Mouse (Mus musculus) megakaryocyte progenitor cell, adult 5-6 weeks (primary cell): Measurements from ENCODE around the gene Fam163b. TPM values are rescaled to one million over a fixed set of nuclear protein-coding genes. Genes with fewer than 3 reads are reported as not detected.

Source experiments
- ATAC-seq: replicated peaks from 2 replicates; pipeline ENCODE4 v1.8.0; 2016; ENCODE audit warnings: mild to moderate bottlenecking, moderate TSS enrichment, inconsistent platforms; ENCODE audit not compliant: poor library complexity
- total RNA-seq, 2 experiments: library from RNA; stranded (forward) in 1 of 2; stranded (reverse) in 1 of 2; fragments of 157-497, 149-512 nt in 1 of 2; fragments of 200-1000 nt in 1 of 2; gene quantifications; 2 replicates each; pipeline versions ENCODE4 v1.2.3 to v1.2.4; 2015 to 2017

The Fam163b gene
- not detected in 2 replicates for total RNA-seq (2015)
- not detected in 2 replicates for total RNA-seq (2017)

DNA sequence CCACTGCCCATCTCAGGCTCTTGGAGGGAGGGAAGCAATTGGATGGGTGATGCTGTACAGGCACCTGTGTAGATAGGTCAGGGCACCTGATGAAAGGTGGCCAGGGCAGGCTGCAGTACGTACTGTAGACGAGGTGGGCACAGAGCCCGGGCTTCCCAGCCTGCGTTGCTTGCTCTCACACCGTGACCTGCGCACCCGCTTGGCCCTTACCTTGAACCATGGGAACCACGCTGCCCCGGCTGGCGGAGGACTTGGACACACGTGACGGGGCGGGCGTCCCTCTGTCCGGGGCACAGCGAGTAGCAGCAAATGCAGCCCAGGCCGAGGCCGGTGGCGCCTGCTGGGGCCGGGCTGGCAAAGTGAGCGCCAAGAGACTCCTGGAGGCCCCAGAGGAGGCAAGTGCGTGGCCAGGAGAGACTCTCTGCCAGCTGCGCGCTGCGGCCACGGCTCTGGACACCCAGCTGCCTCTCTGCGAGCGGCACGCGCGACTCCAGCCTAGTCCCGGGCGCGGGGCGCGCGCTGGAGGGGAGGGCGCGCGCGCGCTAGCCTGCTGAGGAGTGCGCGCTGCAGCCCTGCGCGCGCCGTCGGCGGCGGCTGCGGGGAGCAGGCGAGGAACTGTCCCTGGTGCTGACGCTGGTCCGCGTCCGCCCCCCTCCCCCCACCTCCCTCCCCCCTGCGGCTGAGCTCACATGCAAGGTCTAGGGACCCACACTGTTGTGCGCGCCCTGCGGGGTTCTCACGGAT is at the start of gene Fam163b:
TSS of gene Fam163b (minus strand) at position 542 of the 744 bp plus-strand sequence.
- ATAC-seq, result peak; percentile 52

DNA sequence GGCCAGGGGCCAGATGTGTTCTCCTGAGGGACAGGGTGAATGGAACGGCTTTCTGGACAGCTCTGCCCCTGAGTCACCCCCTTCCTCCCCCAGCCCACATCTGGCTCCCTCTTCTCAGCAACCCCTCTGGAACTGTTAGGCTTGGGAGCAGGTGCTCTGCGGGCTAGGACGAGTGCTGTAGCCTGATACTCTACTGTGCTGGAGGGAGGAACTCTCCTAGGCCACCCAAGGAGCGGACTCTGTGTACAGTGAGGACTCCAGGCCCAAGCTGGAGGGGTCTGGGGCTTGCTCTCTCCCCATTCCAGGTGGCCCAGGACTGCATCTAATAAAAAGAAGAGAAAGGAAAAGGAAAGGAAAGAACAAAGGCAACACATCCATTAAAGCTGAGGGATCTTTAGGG is 47.7 kb upstream of the Fam163b start:
- ATAC-seq, result no peak

DNA sequence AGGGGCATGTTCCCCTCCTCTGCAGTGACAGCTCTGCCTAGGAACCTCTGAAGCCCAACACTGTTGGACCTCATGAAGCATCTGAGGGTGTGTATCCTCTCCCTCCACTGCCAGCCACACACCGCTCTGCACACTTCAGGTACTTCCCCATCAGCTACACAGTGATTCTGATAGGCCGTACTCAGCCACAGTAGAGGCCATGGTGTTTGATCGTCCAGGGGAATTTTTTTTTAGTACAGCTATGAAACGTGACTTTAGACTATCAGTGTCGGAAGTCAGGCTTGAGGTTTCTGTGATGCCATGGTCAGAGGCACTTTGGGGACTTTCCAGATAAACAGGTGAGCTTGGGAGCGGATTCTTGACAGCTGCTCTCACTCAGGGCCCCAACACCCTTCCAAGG is 45.2 kb upstream of the Fam163b start:
- no peak for ATAC-seq

DNA sequence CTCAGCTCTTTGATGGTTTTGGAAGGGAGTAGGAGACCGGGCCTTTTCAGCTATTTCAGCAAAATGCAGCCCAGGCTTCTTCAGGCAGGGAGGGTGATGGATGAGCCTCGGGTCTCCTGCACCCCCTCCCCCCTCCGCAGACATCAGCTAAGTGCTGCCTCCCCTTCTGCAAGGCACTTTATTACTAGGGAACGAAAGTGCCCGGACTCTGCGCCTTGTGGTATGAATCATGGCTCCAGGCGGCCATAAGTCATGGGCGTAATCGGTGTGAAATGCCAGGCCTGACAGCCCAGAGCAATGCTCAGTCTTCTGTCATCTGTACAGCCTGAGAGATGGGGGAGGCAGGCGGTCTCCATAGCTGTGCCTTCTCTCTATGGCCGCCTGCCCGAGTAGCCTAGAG is 41.4 kb upstream of the Fam163b start:
- no peak for ATAC-seq

DNA sequence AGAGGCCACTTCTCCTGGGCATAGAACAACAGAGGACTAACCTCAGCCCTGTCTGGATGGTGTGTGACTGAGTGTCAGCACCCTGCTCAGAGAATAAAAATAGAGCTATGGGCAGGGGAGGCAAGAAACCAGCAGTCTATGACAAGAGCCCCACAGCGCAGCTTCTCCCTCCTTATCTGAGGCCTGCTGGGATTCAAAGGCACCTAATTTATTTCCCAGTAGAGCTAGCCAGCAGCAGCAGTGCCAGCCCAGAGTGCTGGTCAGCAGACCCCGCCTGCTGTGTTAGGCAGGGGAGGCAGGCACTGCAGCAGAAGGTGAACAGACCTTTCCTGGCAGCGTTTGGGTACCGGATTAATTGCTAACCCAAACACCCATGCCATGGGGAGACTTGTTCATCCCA is 39.6 kb upstream of the Fam163b start:
- no peak for ATAC-seq

DNA sequence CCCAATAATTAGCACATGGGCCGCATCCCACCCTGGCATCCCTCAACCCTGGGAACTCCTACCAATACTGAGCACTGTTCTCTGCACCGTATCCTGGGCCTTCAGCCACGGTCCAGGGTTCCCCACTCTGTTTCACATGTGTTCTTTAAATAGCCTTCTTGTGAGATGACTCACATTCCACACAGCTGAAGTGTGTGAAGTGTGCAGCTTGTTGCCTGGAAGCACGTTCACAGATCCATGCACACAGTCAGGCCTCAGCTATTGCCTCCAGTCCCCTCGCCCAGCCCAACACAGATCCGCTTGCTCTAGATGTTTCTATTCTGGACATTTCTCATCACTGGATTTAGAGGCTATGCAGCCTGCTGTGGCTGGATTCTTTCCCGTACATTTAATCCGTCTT is 36.8 kb upstream of the Fam163b start:
- no peak for ATAC-seq

DNA sequence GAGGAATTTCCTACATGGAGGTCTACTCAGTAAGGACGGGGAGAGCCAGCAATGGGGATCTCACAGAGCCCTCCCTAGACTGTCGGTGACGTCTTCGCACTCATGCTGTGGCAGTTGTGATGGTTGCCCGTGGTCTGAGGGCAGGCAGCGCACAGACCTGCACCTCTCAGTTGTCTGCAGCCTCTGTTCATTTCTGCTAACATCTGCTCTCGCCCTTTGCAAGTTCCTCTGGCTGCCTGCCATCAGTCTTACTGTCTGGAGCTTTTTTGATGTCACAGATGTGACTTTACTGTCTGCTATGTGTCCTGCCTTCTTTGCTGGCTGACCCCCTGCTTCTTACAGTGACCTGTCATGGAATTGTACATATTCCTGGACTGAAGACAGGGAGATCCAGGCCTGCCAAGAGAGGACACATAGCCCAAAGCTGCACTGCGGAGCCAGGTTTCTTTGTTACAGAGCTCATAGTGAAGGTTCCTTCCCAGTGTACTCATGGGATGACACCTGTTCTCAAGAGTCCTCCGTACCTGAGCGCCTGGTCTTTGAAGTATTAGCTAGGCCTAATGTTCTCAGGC is 33.5 kb upstream of the Fam163b start:
- no peak for ATAC-seq

DNA sequence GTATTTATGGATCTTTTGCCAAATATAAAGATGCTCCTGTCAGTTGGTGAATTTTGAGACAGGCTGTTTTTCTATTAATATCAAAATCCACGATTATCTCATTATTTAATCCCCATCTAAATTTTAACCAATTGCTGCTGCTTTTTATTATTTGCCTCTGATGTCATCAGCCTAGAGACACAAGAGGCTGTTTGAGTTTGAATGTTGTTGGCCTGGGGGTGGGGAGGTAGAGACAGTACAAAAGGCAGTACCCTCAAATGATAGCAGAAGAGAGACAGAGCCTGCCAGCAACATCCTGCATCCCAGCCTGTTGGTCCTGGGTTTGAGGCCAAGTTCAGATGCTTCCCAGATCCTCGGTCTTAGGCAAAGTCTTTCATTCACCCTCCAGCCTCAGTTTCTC is 32.0 kb upstream of the Fam163b start:
- no peak for ATAC-seq

DNA sequence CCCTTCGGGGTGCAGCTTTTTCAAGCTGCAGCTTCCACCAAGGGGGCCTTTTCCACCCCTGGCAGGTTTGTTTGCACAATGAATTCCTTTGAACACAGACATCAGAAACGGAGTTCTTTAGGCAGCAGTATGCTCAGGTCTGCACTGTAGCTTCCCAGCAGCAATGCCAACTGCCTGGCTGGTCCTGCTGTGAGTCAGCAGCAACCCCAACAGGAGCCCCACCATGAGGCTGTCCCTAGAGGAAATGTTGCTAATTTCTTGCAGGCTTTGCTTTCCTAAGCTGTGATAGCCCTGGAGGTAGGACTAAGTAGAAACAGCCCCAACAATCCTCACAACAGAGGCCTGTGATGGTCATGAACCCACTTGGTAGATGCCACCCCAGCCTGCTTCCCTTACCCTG is 24.7 kb upstream of the Fam163b start:
- ATAC-seq, result no peak

DNA sequence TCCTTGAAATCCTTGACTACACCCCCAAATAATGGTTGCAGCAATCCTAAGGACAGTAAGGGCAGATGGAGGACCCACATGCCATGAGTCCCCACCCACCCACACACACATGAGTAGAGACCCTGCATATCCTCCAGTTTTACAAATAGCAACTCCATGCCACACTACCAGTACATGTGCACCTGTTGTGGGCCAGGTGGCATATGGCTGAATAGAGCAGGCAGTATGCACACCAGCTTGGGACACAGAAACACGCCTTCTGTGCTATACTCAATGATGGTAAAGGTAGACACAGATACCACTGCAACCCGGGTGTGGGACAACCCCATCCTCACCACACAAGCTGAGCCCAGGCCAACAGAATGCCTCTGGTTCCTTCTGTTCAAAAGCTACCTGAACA is 23.8 kb upstream of the Fam163b start:
- ATAC-seq, result no peak

DNA sequence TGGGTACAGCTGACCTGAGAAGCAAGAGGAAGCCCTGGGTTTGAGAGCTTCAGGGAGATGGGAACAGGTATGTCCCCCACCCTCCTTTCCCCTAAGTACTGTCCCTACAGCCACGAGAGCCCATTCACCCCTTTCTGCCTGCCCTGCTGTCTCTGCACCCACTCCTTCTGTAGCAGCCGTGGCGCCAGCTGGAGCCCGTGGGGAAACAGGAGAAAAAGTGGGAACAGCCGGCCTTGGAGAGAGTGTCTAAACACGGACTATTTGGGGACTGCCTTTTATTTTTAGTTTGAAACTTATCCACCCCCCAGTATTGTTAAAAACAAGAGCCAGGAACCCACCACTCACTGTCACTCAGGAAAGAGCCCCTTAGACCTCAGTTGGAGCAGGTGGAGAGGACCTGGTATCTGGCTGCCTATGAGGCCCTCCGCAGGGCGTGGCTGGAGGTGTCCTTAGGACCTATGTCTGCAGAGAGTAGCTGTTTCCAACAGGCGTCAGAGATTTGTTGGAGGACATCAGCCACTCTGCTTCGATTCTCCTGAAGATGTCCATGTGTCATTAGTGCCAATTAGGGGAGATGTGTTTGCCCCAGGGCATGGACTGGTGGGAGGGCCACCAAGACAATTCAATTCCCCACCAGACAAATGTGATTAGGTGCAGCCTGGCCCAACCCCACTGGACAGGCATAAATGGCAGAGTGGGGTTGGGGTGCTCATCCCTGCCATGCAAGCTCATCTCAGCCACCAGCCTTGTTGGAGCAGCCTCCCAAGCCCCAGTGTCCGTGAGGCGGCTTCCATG is 22.7 kb upstream of the Fam163b start, which contains the start of gene Dbh:
TSS of gene Dbh (plus strand) at position 438 of the 795 bp plus-strand sequence.
- ATAC-seq, result no peak

DNA sequence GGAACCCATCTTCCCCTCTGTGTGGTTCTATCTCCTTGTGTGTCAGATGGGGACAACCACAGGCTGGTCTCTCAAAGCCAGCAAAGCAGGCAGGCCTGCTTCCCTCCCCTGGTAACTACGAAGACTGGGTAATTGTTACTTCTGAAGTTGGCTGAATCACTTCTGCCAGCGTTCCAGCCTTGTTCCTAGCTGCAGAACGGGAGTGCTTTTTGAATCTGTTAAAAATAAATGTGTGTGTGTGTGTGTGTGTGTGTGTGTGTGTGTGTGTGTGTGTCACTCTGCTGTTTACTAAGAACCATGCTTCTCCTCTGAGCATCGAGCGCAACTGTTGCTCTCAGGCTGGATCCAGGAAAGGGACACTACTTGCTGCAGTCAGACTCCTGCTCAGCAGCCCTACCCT is 21.6 kb upstream of the Fam163b start:
- no peak for ATAC-seq

DNA sequence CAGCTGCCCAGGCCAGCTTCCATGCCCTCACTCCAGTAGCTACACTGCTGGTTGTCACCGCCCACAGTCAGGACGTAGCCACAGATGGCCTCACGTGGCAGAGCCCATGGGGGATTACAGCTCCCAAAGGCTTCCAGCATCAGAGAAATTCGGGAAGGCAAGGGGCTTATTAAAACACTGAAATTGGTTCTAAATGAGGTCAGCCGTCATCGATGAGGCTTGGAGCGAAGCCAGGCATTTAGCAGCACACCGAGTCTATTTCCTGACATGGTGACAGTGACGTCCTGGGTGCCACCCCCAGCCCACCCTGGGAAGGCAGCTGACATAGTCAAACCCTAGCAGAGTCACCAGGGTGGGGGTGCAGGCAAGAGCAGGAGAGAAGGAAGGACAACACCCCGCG is 20.4 kb upstream of the Fam163b start:
- ATAC-seq, result no peak

DNA sequence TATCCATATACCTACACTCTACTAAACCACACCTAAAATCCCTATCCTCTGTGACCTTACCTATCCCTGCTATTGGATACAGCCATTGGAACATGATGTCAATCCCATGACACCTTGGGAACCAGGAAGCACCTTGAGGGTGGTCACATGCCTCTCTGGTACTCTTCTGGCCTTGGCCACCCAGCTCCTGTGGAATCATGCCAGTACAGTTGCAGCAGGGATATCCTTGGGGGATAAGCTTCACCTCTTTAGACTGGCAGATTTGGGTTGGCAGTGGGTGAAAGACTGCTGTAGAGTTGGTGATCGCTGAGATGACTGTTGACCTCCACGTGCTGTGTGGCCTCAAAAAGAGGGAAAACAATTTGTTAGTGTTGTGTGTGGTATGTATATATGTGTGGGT is 19.2 kb upstream of the Fam163b start:
- ATAC-seq, result no peak

DNA sequence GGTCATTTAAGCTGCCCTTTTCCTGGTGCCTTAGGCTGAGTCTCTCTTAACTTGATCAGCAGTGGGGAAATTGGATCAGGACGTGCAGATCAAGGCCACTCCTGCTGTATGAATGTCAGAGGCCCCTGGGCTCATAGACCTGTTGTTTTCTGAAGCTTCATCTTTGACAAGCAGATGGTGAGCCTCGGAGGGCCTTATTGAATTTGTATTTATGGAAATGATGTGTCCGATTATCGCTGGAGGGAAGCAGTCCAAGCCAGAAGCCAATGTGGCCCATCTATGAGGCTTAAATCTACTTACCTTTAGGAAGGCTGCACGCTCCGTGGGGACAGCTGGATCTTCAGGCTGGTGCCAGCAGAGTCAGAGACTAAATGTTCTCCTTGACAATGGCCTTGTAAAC is 14.3 kb upstream of the Fam163b start:
- ATAC-seq, result no peak

DNA sequence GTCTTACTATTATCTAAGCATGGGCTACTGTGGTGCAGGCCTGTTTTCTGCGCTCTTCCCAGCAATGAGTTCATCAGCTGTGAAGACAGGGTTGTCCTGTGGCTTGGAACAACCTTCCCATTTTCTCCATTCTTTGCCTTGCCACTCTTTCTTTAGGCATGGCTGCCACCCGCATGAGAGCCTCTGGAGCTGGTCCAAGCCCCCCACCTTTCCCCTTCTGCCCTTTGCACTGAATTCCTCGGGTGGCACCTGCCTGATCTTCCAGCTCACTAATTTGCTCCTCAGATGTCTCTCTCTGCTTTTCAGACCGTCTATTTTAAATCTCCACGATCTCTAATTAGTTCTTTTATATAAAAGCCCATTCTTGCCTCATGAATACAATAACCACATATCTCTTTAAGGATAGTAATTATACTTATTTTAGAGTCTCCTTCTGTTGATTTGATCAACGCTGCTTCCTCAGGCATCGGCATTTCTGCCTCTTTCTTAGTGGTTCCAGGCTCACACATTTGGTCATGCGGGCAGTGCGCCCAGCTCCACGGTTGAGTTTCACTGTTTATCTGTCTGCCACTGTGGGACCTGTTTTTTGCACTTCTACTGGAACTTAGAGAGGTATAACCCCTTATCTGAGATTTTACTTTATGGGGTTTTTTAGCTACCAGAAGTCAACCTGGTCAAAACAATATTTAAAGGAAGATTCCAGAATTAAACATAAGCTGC is 12.3 kb upstream of the Fam163b start:
- ATAC-seq, result no peak

DNA sequence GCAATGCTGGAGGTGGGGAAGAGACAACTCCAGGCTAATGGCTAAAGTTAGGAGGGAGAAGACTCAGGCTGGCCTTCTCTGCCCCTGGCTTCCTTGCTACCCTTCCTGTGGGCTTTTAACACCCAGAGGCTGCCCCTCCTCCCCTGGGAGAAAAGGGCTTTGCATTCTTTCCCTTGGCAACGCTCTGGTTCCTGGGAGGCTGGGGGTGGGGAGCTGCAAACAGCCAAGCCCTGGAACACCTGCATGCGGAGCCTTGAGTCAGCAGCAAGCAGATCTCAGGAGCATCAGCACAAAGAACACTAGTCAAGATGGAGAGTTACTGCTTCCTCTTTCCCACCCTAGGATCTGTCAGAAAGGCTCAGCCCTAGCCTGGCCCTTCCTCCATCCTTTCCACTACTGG is 7.2 kb upstream of the Fam163b start:
- ATAC-seq, result no peak

DNA sequence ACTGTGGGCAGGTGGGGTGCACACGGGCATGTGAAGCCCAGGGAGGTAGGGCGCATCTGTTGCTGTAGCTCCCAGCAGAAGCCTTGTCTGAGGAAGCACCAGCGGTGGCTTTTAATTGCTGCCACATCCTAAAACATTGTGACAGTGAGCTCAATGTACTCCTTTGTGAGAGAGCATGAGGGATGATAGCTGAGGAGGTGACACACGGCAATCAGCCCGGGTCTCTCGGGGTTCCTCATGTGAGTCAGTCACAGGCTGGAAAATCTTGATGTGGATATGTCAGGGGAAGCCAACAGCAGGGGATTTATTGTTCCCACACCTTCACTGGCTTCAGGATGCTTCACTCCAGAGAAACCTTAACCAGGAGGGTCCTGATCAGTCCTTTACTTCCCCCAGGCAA is 4.5 kb upstream of the Fam163b start:
- ATAC-seq, result no peak

DNA sequence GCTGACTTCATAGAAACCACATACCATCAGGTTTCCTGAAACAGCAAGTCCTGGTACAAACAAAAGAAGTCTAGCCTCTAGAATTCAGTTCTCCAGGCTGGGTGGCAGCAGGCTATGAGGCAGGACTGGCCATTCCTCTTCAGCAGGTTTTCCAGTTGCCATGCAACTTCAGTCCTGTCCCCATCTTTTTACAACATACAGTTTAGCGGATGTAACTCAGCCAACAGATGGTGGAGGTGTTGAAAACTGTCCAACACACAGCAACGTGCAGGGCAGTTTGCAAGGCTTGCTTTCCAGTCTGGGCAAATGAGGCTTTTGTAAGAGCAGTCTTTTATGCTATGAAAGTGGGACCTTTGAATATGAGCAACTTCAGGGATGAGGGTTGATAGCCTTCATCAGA is 2.7 kb upstream of the Fam163b start:
- ATAC-seq, result no peak

DNA sequence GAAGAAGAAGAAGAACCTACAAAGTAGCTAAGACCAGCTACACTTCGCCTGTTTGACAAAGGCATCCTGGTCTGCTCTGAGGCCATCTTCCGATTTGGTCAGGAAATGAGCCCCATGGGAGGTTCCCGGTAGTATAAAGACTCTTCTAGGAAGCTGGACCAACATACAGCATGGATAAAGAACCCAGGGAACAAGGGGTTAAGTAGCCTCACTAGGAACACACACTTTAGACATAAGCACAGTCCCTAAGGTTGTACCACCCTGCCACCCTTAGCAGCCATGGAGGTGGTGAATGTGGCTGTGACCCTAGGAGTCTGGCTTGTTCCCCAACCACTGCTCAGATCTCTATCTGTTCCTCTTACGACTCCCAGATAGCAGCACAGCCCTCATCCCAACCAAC is 3.9 kb downstream of the Fam163b start:
- no peak for ATAC-seq

DNA sequence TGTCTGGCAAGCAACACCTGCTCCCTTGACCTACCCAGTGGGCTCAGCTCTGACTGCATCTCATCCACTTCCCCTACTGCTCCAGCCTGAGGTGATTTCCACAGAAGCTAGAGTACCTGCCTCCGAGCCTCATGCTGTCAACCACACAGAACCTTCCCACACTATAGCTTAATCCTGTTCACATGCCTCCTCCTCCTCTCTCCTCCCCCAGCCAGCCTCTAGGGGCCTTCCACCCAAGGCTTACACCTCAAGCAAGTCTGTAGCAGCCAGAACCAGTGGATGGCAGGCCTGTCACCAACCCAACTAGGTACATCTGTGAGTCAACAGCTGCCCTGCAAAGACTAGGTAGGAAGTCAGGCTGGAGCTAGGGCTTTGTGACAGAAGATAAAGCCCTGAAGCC is 5.5 kb downstream of the Fam163b start:
- no peak for ATAC-seq
